Mouse (Mus musculus): ENCODE data around the gene Lrcol1. TPM values are rescaled to one million over a fixed set of nuclear protein-coding genes. Genes with fewer than 3 reads are reported as not detected.
A peak's percentile ranks its signal among the peaks of the same experiment; 100 is the strongest.

The Lrcol1 gene
- not detected for polyA plus RNA-seq (2021)

DNA sequence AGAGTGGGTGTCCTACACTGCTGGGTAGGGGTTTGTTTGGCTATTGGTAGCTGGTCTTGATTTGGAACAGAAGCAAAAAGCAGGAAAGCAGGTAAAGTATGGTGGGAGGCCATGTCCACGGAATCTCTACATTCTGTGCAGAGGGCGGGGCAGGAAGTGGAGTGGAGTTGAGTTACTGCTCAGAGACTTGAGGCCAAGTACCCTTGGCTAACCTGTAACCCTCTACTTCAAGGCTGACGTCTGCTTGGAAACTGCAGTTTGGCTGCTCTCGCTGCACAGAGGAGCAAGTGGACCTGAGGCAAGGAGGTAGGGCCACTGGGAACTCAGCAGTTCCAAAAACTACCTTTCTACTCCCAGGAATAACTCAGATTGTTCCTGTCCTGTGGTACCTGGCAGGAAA is at the start of gene Lrcol1:
TSS of gene Lrcol1 (plus strand) at position 207 of the 400 bp plus-strand sequence.
- ATAC-seq = no peak
- no peak for TF ChIP-seq CTCF (IDR thresholded peaks at IDR 0.05)
- in situ Hi-C loops (cut with MboI; ENCODE audit: low pct_unique_long_range_greater_than_20kb) = no loop called here
- POLR2A ChIA-PET = no interaction called here
- DNase-seq (ENCODE audit: low read depth, low spot score) = no peak
- CTCF ChIA-PET = interaction anchor here (1.4 kb wide), 1 partner anchor 22 kb away, joined by 3 read pairs; no protein-coding TSS in a partner anchor
- H3K27me3 ChIP-seq = no peaks in the 10 kb centered on the region

DNA sequence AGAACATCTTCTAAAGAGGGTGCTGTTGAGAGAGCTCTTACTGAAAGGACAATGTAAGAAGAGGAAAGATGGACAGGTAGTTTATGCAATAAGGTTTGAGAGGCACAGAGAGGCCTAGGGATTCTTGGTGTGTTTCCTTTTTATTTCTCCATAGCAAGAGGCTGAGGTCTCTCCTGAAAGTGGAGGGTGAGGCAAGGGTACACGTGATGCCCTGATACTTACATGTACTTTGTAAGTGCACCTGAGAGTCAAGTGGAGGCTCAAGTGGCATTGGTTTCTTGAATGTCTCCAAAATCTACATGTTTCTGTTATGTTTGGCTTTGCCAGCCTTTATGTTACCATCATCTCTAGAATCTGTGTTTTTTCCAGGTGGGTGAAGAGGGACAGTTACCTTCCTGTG is 47.9 kb upstream of the Lrcol1 start:
- in situ Hi-C loops (cut with MboI; ENCODE audit: low pct_unique_long_range_greater_than_20kb) = no loop called here
- no peak for DNase-seq (ENCODE audit: low read depth, low spot score)
- no peaks in the 10 kb centered on the region for H3K27me3 ChIP-seq
- no peak for TF ChIP-seq CTCF (IDR thresholded peaks at IDR 0.05)
- ChIA-PET CTCF (no interaction called here), POLR2A (no interaction called here)
- ATAC-seq = no peak

DNA sequence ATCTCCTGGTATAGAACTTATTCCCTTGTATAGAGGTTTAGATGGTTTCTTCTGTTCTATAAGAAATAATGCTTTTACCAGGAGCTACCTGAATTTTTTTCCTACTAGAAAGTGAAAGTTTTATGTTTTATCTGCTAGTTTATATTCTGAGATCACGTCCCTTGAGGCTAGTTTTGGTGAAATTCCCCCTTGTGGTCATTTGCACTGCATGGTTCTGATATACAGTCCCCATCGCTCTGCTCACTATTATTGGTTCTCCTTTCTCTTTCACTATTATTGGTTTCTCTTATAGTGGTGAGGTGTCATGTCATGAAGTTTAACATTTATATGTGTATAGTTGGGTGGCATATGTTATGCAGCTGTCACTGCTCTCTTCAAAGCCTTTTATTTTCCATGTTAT is 43.9 kb upstream of the Lrcol1 start:
- ATAC-seq (no peak), DNase-seq (ENCODE audit: low read depth, low spot score) (no peak)
- no peak for TF ChIP-seq CTCF (IDR thresholded peaks at IDR 0.05)
- ChIA-PET POLR2A (interaction anchor here (0.6 kb wide), 1 partner anchor 57 kb away, joined by 3 read pairs; no protein-coding TSS in a partner anchor), CTCF (interaction anchor here (1.5 kb wide), 1 partner anchor 9 kb away, joined by 3 read pairs; no protein-coding TSS in a partner anchor)
- in situ Hi-C loops (cut with MboI; ENCODE audit: low pct_unique_long_range_greater_than_20kb) = no loop called here
- H3K27me3 ChIP-seq = no peaks in the 10 kb centered on the region

DNA sequence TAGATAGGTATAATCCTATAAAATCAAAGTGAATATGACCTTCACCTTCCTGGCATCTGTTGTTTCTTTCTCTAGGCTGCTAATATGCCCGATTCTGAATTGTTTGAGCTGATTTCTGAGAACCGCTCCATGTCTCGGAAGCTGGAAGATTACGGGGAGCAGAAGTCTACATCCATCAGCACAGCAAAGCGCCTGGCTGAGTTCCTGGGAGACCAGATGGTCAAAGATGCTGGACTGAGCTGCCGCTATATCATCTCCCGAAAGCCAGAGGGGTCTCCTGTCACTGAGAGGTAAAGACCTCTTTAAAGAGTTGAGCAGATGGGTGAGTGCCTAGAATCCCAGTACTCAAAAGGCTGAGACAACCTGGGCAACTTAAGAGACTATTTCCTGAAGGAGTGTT is 35.7 kb upstream of the Lrcol1 start:
- in situ Hi-C loops (cut with MboI; ENCODE audit: low pct_unique_long_range_greater_than_20kb) = no loop called here
- no peaks in the 10 kb centered on the region for H3K27me3 ChIP-seq
- no peak for DNase-seq (ENCODE audit: low read depth, low spot score)
- ChIA-PET POLR2A (no interaction called here), CTCF (interaction anchor here (1.0 to 3.1 kb wide), 2 partner anchors 18 to 24 kb away, joined by 4 to 8 read pairs; partner anchors contain the start of genes Pole and Pxmp2)
- ATAC-seq = no peak
- TF ChIP-seq CTCF (IDR thresholded peaks at IDR 0.05) = no peak

DNA sequence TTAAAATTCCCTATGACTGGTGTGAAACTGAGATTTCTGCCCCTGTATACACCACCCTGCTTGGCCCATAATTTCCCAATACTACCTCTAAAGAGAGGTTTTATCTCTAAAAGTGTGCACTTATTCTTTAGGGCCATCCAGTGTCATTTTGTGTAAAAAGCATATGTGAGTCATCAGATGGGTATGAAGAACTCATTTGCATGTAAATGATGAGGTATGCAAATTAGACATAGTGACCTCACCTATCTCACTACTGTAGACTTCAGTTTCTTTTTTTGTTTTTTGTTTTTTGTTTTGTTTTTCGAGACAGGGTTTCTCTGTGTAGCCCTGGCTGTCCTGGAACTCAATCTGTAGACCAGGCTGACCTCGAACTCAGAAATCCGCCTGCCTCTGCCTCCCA is 31.4 kb upstream of the Lrcol1 start:
- ATAC-seq (no peak), DNase-seq (ENCODE audit: low read depth, low spot score) (no peak)
- in situ Hi-C loops (cut with MboI; ENCODE audit: low pct_unique_long_range_greater_than_20kb) = no loop called here
- TF ChIP-seq CTCF (IDR thresholded peaks at IDR 0.05) = no peak
- ChIA-PET POLR2A (interaction anchor here (1.1 kb wide), 1 partner anchor 12 kb away, joined by 3 read pairs; no protein-coding TSS in a partner anchor), CTCF (no interaction called here)
- H3K27me3 ChIP-seq = no peaks in the 10 kb centered on the region

DNA sequence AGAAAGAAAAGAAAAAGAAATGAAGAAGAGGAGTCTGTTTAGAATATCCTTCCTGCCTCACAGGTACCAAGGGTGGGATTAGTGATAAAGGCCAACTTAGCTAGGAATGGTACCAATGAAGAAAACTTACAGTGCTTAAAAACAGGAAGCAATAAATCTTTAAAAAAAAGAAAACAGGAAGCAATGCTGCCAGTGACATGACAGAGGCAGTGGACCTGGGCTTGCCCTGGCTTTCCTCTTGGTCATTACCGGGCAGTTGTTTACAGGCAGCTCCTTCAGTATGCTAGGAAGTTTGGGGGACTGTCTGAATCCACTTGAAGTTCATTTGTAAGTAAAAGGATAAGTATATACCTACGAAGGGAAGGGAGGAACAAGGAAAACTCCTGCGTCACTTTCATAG is 14.0 kb upstream of the Lrcol1 start:
- H3K27me3 ChIP-seq = no peaks in the 10 kb centered on the region
- in situ Hi-C loops (cut with MboI; ENCODE audit: low pct_unique_long_range_greater_than_20kb) = no loop called here
- TF ChIP-seq CTCF (IDR thresholded peaks at IDR 0.05) = no peak
- CTCF ChIA-PET = no interaction called here
- POLR2A ChIA-PET = no interaction called here
- ATAC-seq = no peak
- DNase-seq (ENCODE audit: low read depth, low spot score) = no peak

DNA sequence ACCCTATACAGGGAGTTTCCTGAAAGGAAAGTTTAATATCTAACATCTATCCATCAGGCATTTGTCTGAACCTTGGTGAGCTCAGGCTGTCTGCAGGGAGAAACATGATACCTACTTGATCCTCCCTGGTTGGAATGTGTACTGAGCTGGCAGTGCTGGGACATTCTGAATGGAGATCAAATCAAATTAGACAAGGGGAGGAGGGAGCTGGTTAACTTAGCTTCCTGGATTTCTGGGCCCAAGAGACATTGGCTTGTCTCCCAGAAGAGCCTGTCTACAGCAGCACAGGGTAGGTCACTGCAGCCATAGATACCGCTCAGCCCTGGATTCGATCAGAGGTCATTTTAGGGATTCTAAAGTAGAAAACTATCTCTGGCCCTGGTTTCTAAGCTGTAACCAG is 5.7 kb upstream of the Lrcol1 start:
- POLR2A ChIA-PET = no interaction called here
- ATAC-seq = peak; percentile 48
- DNase-seq (ENCODE audit: low read depth, low spot score) = no peak
- CTCF ChIA-PET = interaction anchor here (0.9 to 3.0 kb wide), 4 partner anchors 15 to 124 kb away, joined by 3 to 19 read pairs (median 3); no protein-coding TSS in a partner anchor
- in situ Hi-C loops (cut with MboI; ENCODE audit: low pct_unique_long_range_greater_than_20kb) = no loop called here
- no peaks in the 10 kb centered on the region for H3K27me3 ChIP-seq
- no peak for TF ChIP-seq CTCF (IDR thresholded peaks at IDR 0.05)

DNA sequence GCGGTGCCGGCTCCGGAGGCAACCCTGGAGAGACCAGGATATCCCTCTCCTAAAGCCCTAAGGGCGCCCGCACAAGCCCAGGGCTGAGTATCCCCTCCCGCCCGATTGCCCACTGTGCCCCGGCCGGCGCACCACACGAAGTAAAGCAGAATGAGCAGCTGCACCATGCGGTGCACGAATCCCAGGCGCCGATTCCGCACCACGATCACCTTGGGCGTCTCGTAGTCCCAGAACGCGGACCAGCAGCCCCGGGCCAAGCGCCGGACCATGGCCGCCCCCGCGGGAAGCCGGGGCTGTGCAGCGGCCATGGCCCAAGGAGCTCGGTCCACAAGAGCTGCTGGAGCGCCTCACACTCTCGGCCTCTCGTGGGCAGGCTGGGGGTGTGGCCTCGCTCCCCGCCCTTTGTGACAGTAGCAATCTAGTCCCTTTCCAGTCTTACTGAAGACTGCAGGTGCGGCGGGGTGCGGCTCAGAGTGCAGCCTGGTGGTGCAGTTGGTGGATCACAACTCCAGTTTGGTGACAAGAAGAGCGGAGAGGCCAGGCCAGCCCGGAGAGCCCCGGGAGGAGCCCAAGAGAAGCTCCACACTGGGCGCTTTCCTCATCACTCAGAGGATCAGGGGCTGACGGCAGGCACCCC is 1.8 kb upstream of the Lrcol1 start, which contains the start of gene P2rx2:
TSS of gene P2rx2 (minus strand) at position 565 of the 637 bp plus-strand sequence.
- no peaks in the 10 kb centered on the region for H3K27me3 ChIP-seq
- ATAC-seq (no peak), DNase-seq (ENCODE audit: low read depth, low spot score) (no peak)
- no peak for TF ChIP-seq CTCF (IDR thresholded peaks at IDR 0.05)
- POLR2A ChIA-PET = no interaction called here
- CTCF ChIA-PET = no interaction called here
- in situ Hi-C loops (cut with MboI; ENCODE audit: low pct_unique_long_range_greater_than_20kb) = no loop called here

DNA sequence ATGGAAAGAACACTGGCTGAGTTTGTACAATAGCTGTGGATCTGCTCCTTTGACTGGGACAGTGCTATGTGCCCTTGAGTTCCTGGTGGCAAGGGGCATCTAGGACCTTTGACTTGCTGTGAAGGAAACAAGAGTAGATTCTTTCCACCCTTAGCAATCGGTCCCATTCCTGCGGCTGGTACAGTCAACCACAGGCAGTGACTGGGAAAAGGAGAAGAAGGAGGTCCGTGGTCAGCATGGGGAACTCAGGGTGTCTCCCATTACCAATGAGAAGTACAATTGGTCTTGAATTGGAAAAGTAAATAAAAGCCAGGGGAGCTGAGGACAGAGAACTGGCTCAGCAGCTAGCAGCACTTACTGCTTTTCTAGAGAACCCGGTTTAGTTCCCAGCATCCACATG is 1.0 kb downstream of the Lrcol1 start:
- in situ Hi-C loops (cut with MboI; ENCODE audit: low pct_unique_long_range_greater_than_20kb) = no loop called here
- ATAC-seq (no peak), DNase-seq (ENCODE audit: low read depth, low spot score) (no peak)
- no peaks in the 10 kb centered on the region for H3K27me3 ChIP-seq
- TF ChIP-seq CTCF (IDR thresholded peaks at IDR 0.05) = no peak
- POLR2A ChIA-PET = no interaction called here
- CTCF ChIA-PET = interaction anchor here (1.2 to 2.3 kb wide), 2 partner anchors 10 to 293 kb away, joined by 3 to 9 read pairs; no protein-coding TSS in a partner anchor

DNA sequence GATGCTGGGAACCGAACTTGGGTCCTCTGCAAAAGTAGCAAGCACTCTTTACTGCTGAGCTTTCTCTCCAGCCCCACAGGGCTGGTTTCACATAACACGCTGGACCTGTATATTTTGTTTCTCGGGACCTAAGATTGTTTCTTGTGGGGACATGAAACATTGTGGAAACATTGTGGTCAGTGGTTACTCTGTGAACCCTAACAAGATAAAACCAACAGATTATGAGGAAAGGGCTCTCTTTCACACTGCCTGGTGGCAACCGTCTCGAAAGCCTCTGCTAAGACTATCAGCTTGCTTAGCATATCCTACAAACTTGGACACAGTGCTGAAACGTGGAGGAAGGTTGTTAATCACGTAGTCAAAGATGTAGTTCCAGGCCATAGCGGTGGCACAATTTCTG is 2.5 kb downstream of the Lrcol1 start:
- CTCF ChIA-PET = interaction anchor here (2.3 kb wide), 1 partner anchor 8 kb away, joined by 9 read pairs; no protein-coding TSS in a partner anchor

DNA sequence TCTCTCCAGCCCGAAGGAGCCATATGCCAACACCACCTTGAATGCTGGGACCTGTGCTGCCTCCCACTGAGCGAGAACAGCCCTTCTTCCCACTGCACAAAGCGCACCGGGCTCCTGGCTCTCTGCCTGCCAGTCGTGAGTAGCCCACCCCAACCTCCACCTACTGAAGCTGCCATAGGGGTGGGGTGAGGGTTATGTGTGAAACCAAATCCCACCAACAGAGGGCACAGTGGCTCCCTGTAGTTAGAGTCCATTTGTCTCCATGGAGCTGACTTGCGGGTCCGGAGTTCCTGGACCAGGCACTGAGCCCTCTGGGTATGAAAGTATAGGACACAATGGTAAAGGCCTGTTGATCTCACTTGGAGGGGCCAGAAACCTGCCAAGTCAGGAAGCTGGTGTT is 10.2 kb downstream of the Lrcol1 start:
- ChIA-PET CTCF (interaction anchor here (0.8 to 3.9 kb wide), 11 partner anchors 9 to 281 kb away, joined by 3 to 19 read pairs (median 4); no protein-coding TSS in a partner anchor), POLR2A (no interaction called here)
- peak; percentile 30 for ATAC-seq
- in situ Hi-C loops (cut with MboI; ENCODE audit: low pct_unique_long_range_greater_than_20kb) = loop anchor here (5.0 kb wide), 1 partner anchor 278 kb away; no protein-coding TSS in a partner anchor
- peak; percentile 73 for TF ChIP-seq CTCF (IDR thresholded peaks at IDR 0.05)
- no peaks in the 10 kb centered on the region for H3K27me3 ChIP-seq
- no peak for DNase-seq (ENCODE audit: low read depth, low spot score)

More for the DNA sequence above, 2.5 kb downstream of the Lrcol1 start:
- no peak for TF ChIP-seq CTCF (IDR thresholded peaks at IDR 0.05)
- in situ Hi-C loops (cut with MboI; ENCODE audit: low pct_unique_long_range_greater_than_20kb) = no loop called here
- DNase-seq (ENCODE audit: low read depth, low spot score) (no peak), ATAC-seq (no peak)
- POLR2A ChIA-PET = no interaction called here
- no peaks in the 10 kb centered on the region for H3K27me3 ChIP-seq
